Mouse (Mus musculus) megakaryocyte, embryonic 14.5 days (primary cell): ENCODE measurements around the gene Sh3bp5l. TPM values are rescaled to one million over a fixed set of nuclear protein-coding genes. Genes with fewer than 3 reads are reported as not detected.
A peak's percentile ranks its signal among the peaks of the same experiment; 100 is the strongest.

Experiments
- H3K27me3 ChIP-seq: replicated peaks from 2 replicates; pipeline ENCODE3; 2012; ENCODE audit warnings: inconsistent platforms
- H3K36me3 ChIP-seq: replicated peaks from 2 replicates; pipeline ENCODE3; 2012; ENCODE audit warnings: low read length, inconsistent platforms, mixed read lengths
- H3K4me1 ChIP-seq: 2 replicates; pipeline ENCODE4 v1.6.1; 2012; ENCODE audit warnings: inconsistent platforms
- H3K4me3 ChIP-seq: replicated peaks from 2 replicates; pipeline ENCODE3; 2012; ENCODE audit warnings: moderate library complexity, mild to moderate bottlenecking, inconsistent platforms
- H3K9me3 ChIP-seq: 2 replicates; pipeline ENCODE4 v1.6.1; 2012; ENCODE audit warnings: inconsistent platforms
- FLI1 ChIP-seq: IDR thresholded peaks from 2 replicates; pipeline ENCODE4 v1.6.1; 2012; ENCODE audit warnings: low read length, inconsistent platforms, mixed read lengths
- GATA1 ChIP-seq: IDR thresholded peaks from 3 replicates; pipeline ENCODE4 v1.6.1; 2012; ENCODE audit warnings: mixed read lengths, low read length, inconsistent platforms, borderline replicate concordance
- polyA plus RNA-seq: library from polyadenylated mRNA; stranded (reverse); fragments of >175 nt; gene quantifications from 2 replicates; pipeline ENCODE4 v1.2.3, GENCODE M21; 2012; ENCODE audit warnings: low replicate concordance; ENCODE audit not compliant: insufficient read depth

Sh3bp5l gene
- polyA plus RNA-seq, 1 experiment, result 15.9 TPM

DNA sequence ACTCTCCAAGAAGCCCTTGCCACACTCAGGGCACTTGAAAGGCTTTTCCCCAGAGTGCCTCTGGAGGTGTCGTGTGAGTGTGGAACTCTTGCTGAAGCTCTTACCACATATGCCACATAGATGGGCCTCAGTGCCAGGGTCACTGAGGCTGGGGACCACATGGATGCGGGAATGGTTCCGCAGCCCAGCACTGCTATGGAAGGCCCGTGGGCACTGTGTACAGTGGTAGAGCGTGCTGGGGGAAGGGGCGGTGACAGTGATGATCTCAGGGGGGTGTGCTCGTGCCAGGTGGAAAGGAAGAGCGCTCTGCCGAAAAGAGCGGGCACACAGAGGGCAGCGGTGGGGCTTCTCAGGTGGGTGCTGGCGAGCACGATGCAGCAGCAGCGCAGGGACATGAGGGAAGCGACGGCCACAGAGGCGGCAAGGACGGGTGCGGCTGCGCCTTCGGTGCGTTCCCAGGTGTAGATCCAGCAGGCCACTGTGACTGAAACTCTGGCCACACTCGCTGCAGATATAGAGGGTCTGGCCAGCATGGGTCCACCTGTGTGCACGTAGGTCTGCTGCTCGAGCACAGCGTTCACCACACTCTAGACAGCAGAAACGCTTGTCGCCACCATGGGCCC lies 13.6 kb upstream of the Sh3bp5l start:
- Histone ChIP-seq H3K4me3 (peak overlapping the region; percentile 7), H3K36me3 (peaks cover 97% of the 10 kb centered on the region), H3K4me1 (peaks cover 82% of the 10 kb centered on the region), H3K27me3 (no peaks in the 10 kb centered on the region), H3K9me3 (no peaks in the 10 kb centered on the region)
- TF ChIP-seq GATA1 (no peak), FLI1 (no peak)

DNA sequence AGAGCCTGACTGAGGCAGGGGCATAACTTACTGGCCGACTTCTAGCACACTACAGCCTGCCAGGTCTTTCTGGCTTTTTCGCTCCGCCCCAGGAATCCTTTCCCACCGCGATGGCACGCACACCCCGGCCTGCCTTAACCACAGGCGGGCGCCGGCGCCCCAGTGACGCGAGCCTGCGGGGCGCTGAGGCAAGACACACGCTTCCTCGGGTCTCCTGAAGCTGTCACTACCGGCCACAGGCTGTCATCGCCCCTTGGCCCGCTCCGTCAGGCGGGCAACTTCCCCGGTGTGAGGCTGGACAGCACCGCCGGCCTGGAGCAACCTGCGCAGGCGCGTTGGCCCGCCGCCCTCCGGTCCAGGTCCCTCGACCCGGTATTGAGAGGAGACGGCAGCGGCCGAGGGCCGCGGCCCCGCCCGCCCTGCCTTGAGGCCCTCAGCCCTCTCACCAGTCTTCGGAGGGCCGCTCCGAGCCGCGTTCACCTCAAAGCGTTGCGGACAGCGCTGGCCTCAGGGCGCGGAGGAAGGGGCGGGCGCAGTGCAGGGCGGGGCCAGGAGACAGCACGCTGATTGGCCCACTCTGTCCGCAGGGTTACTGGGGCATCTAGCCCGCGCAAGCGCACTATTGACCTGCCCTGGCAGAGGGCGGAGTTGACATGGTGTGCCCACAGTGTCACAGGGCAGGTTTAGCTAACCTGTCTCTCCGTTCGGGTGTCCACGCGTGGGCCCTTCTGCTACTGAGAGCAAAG lies 7.5 kb upstream of the Sh3bp5l start:
- peak overlapping the region; percentile 93 for H3K4me3 ChIP-seq
- H3K36me3 ChIP-seq, result peaks cover 61% of the 10 kb centered on the region
- TF ChIP-seq GATA1 (no peak), FLI1 (no peak)
- peaks cover 58% of the 10 kb centered on the region for H3K4me1 ChIP-seq
- no peaks in the 10 kb centered on the region for H3K9me3 ChIP-seq
- H3K27me3 ChIP-seq, result no peaks in the 10 kb centered on the region

DNA sequence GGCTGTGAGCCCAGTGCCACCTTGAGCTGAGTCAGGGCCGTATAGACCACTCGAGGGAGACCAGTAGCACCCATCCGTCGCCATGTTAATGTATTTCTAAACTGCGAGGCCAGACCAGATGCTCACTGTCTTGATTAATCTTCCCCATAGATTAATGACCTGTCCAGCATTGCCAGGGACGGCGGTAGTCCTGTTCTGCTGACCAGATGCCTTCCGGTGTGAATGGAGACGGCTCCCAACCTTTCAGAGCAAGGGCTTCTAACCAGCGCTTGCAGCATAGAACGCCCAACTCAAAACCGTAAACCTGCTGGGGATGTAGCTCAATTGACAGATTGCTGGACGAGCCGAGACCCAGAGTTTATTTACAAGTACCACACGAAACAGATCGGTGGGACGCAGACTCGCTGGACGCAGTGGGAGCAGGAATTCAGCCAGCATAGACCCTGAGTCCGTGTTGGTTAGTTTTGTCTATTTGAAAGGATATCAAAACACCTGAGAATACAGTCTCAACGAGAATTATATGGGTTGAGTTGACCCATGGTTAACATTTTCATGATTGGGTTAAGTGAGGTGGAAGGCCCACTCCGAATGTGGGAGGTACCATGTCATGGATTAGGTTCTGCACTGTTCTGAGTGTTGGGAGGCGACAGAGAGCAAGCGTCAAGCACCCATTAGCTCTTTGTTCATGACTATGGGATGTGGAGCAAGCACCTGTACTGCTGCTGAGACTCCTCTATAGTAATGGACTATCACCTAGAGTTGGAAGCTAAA lies 6.8 kb upstream of the Sh3bp5l start:
- Histone ChIP-seq H3K36me3 (peaks cover 59% of the 10 kb centered on the region), H3K27me3 (no peaks in the 10 kb centered on the region), H3K4me1 (peaks cover 65% of the 10 kb centered on the region), H3K4me3 (peak overlapping the region; percentile 93), H3K9me3 (no peaks in the 10 kb centered on the region)
- TF ChIP-seq FLI1, result no peak
- no peak for TF ChIP-seq GATA1

DNA sequence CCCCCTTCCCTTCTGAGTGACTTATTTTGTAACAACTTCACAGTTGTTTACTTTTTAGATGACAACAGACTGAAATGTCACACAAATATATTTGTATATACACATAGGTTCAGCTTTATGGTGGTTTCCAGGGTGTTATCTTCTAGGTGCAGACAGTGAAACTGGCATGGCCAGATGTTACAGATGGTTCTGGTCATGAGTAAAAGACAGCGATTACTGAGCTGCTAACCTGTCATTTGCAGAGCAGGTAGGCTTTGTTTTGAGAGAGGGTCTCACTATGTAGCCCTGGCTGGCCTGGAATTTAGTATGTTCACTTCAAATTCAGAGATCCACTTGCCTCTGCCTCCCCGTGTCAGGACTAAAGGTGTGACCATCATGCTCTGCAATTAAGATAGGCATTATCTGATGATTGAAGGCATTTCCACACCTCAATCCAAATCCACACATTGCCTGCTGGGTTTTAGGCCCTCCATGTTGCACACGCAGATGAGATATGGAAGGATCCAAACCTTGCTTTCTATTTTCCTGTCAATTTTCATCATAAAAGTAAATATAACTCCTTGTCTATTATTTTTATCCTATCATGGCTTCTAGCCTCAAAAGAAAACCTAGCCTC lies 5.8 kb upstream of the Sh3bp5l start:
- H3K27me3 ChIP-seq, result no peaks in the 10 kb centered on the region
- TF ChIP-seq GATA1 (no peak), FLI1 (no peak)
- peaks cover 49% of the 10 kb centered on the region for H3K36me3 ChIP-seq
- peaks cover 68% of the 10 kb centered on the region for H3K4me1 ChIP-seq
- H3K4me3 ChIP-seq, result no peak overlapping the region
- no peaks in the 10 kb centered on the region for H3K9me3 ChIP-seq

GRCm38 (mm10) chr11:58326781-58327180 lies 3.7 kb upstream of the Sh3bp5l start:
- peaks cover 57% of the 10 kb centered on the region for H3K4me1 ChIP-seq
- TF ChIP-seq GATA1, result no peak
- no peak for TF ChIP-seq FLI1
- H3K27me3 ChIP-seq, result no peaks in the 10 kb centered on the region
- H3K4me3 ChIP-seq, result no peak overlapping the region
- H3K36me3 ChIP-seq, result peaks cover 34% of the 10 kb centered on the region
- no peaks in the 10 kb centered on the region for H3K9me3 ChIP-seq

- H3K4me3 ChIP-seq, result peak overlapping the region; percentile 99
- no peaks in the 10 kb centered on the region for H3K27me3 ChIP-seq
- peaks cover 58% of the 10 kb centered on the region for H3K4me1 ChIP-seq
- no peaks in the 10 kb centered on the region for H3K9me3 ChIP-seq
- no peak for TF ChIP-seq GATA1
- TF ChIP-seq FLI1, result no peak
- H3K36me3 ChIP-seq, result peaks cover 59% of the 10 kb centered on the region
Observed at GRCm38 (mm10) chr11:58329906-58330275, 633 bp upstream of the Sh3bp5l start.

DNA sequence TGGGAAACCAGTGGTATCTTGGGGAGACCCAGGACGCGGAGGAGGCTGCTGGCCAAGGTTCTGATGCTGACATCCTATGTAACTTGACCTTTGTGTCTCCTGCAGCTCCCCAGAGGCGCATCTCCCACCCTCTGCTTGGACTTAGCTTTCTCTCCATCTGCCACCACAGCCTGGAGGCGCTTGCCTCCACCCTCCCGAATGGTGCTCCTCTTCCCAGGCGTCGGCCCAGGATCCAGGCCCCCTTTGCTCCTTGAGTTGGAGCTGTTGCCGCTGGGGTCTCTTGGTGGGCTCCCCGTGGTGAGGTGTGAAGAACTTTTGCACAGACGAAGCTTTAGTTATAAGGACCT lies 598 bp downstream of the Sh3bp5l start:
- peak overlapping the region; percentile 99 for H3K4me3 ChIP-seq
- peaks cover 58% of the 10 kb centered on the region for H3K4me1 ChIP-seq
- H3K27me3 ChIP-seq, result no peaks in the 10 kb centered on the region
- no peaks in the 10 kb centered on the region for H3K9me3 ChIP-seq
- TF ChIP-seq GATA1 (no peak), FLI1 (no peak)
- H3K36me3 ChIP-seq, result peaks cover 63% of the 10 kb centered on the region

GRCm38 (mm10) chr11:58331546-58331945 lies 1.0 kb downstream of the Sh3bp5l start:
- Histone ChIP-seq H3K4me1 (peaks cover 58% of the 10 kb centered on the region), H3K4me3 (peak overlapping the region; percentile 99), H3K36me3 (peaks cover 64% of the 10 kb centered on the region), H3K9me3 (no peaks in the 10 kb centered on the region), H3K27me3 (no peaks in the 10 kb centered on the region)
- TF ChIP-seq FLI1, result no peak

- no peak overlapping the region for H3K4me3 ChIP-seq
- TF ChIP-seq FLI1 (no peak), GATA1 (no peak)
- no peaks in the 10 kb centered on the region for H3K27me3 ChIP-seq
- peaks cover 36% of the 10 kb centered on the region for H3K4me1 ChIP-seq
- H3K36me3 ChIP-seq, result peaks cover 74% of the 10 kb centered on the region
- no peaks in the 10 kb centered on the region for H3K9me3 ChIP-seq
Observed at GRCm38 (mm10) chr11:58334746-58335145, 4.2 kb downstream of the Sh3bp5l start.
